Mouse (Mus musculus): ENCODE results near the gene Dusp10. TPM values are rescaled to one million over a fixed set of nuclear protein-coding genes. Genes with fewer than 3 reads are reported as not detected.

Gene Dusp10
- polyA plus RNA-seq, 1 experiment from 2014 or later: 10.9 TPM

GRCm38 (mm10) chr1:184100927-184101749, 88.0 kb downstream of the Dusp10 start:
- ATAC-seq: no peak
- WGBS: 86% methylated on average over 9 of the region's 9 CpGs
- H3K4me3 ChIP-seq (ENCODE audit: low read length): no peak overlapping the region
- H3K9ac ChIP-seq (ENCODE audit: low read depth, low read length): no peak overlapping the region
- H3K4me2 ChIP-seq (ENCODE audit: low read depth, low read length): no peak overlapping the region
- no peaks in the 10 kb centered on the region for H3K4me1 ChIP-seq (ENCODE audit: control insufficient read depth, insufficient read depth, low read length)
- H3K27ac ChIP-seq (ENCODE audit: low read length): no peak overlapping the region
- H3K36me3 ChIP-seq (ENCODE audit: control insufficient read depth, insufficient read depth, low read length): no peaks in the 10 kb centered on the region
- H3K27me3 ChIP-seq (replicated peaks; ENCODE audit: control insufficient read depth, insufficient read depth, low read length): no peaks in the 10 kb centered on the region
- H3K9me3 ChIP-seq (ENCODE audit: control insufficient read depth, low read length): no peaks in the 10 kb centered on the region

GRCm38 (mm10) chr1:184101750-184102046, 88.6 kb downstream of the Dusp10 start:
- no peak overlapping the region for H3K9ac ChIP-seq (ENCODE audit: low read depth, low read length)
- H3K4me1 ChIP-seq (ENCODE audit: control insufficient read depth, insufficient read depth, low read length): no peaks in the 10 kb centered on the region
- no peak overlapping the region for H3K4me3 ChIP-seq (ENCODE audit: low read length)
- no peaks in the 10 kb centered on the region for H3K27me3 ChIP-seq (replicated peaks; ENCODE audit: control insufficient read depth, insufficient read depth, low read length)
- H3K9me3 ChIP-seq (ENCODE audit: control insufficient read depth, low read length): no peaks in the 10 kb centered on the region
- no peak overlapping the region for H3K27ac ChIP-seq (ENCODE audit: low read length)
- WGBS: 78% methylated on average over 4 of the region's 4 CpGs
- H3K4me2 ChIP-seq (ENCODE audit: low read depth, low read length): no peak overlapping the region
- H3K36me3 ChIP-seq (ENCODE audit: control insufficient read depth, insufficient read depth, low read length): no peaks in the 10 kb centered on the region
- no peak for ATAC-seq

GRCm38 (mm10) chr1:184106832-184107231, 93.7 kb downstream of the Dusp10 start:
- no peak for ATAC-seq
- Histone ChIP-seq H3K9ac (ENCODE audit: low read depth, low read length) (no peak overlapping the region), H3K4me1 (ENCODE audit: control insufficient read depth, insufficient read depth, low read length) (no peaks in the 10 kb centered on the region), H3K27me3 (replicated peaks; ENCODE audit: control insufficient read depth, insufficient read depth, low read length) (no peaks in the 10 kb centered on the region), H3K36me3 (ENCODE audit: control insufficient read depth, insufficient read depth, low read length) (no peaks in the 10 kb centered on the region), H3K4me3 (ENCODE audit: low read length) (no peak overlapping the region), H3K9me3 (ENCODE audit: control insufficient read depth, low read length) (no peaks in the 10 kb centered on the region), H3K27ac (ENCODE audit: low read length) (no peak overlapping the region), H3K4me2 (ENCODE audit: low read depth, low read length) (no peak overlapping the region)
- WGBS: 72% methylated on average over 2 of the region's 2 CpGs

GRCm38 (mm10) chr1:184107448-184107847, 94.3 kb downstream of the Dusp10 start:
- Histone ChIP-seq H3K27ac (ENCODE audit: low read length) (no peak overlapping the region), H3K27me3 (replicated peaks; ENCODE audit: control insufficient read depth, insufficient read depth, low read length) (no peaks in the 10 kb centered on the region), H3K9me3 (ENCODE audit: control insufficient read depth, low read length) (no peaks in the 10 kb centered on the region), H3K4me2 (ENCODE audit: low read depth, low read length) (no peak overlapping the region), H3K36me3 (ENCODE audit: control insufficient read depth, insufficient read depth, low read length) (no peaks in the 10 kb centered on the region), H3K9ac (ENCODE audit: low read depth, low read length) (no peak overlapping the region), H3K4me1 (ENCODE audit: control insufficient read depth, insufficient read depth, low read length) (no peaks in the 10 kb centered on the region), H3K4me3 (ENCODE audit: low read length) (no peak overlapping the region)
- 78% methylated on average over 4 of the region's 4 CpGs for WGBS
- no peak for ATAC-seq

- Histone ChIP-seq H3K9ac (ENCODE audit: low read depth, low read length) (no peak overlapping the region), H3K27me3 (replicated peaks; ENCODE audit: control insufficient read depth, insufficient read depth, low read length) (no peaks in the 10 kb centered on the region), H3K4me2 (ENCODE audit: low read depth, low read length) (no peak overlapping the region), H3K27ac (ENCODE audit: low read length) (no peak overlapping the region), H3K4me3 (ENCODE audit: low read length) (no peak overlapping the region), H3K9me3 (ENCODE audit: control insufficient read depth, low read length) (no peaks in the 10 kb centered on the region), H3K4me1 (ENCODE audit: control insufficient read depth, insufficient read depth, low read length) (no peaks in the 10 kb centered on the region), H3K36me3 (ENCODE audit: control insufficient read depth, insufficient read depth, low read length) (no peaks in the 10 kb centered on the region)
- WGBS: 43% methylated on average over 1 of the region's 1 CpGs
- no peak for ATAC-seq
Observed at GRCm38 (mm10) chr1:184108254-184108653, 95.2 kb downstream of the Dusp10 start.

- Histone ChIP-seq H3K4me3 (ENCODE audit: low read length) (no peak overlapping the region), H3K4me1 (ENCODE audit: control insufficient read depth, insufficient read depth, low read length) (no peaks in the 10 kb centered on the region), H3K27me3 (replicated peaks; ENCODE audit: control insufficient read depth, insufficient read depth, low read length) (no peaks in the 10 kb centered on the region), H3K9ac (ENCODE audit: low read depth, low read length) (no peak overlapping the region), H3K4me2 (ENCODE audit: low read depth, low read length) (no peak overlapping the region), H3K9me3 (ENCODE audit: control insufficient read depth, low read length) (no peaks in the 10 kb centered on the region), H3K27ac (ENCODE audit: low read length) (no peak overlapping the region), H3K36me3 (ENCODE audit: control insufficient read depth, insufficient read depth, low read length) (no peaks in the 10 kb centered on the region)
- no peak for ATAC-seq
- WGBS: 58% methylated on average over 7 of the region's 7 CpGs
Observed at GRCm38 (mm10) chr1:184117586-184117985, 104.5 kb downstream of the Dusp10 start.

GRCm38 (mm10) chr1:184117991-184118390, 104.9 kb downstream of the Dusp10 start:
- no peak for ATAC-seq
- 61% methylated on average over 2 of the region's 2 CpGs for WGBS

GRCm38 (mm10) chr1:184118586-184118985, 105.5 kb downstream of the Dusp10 start:
- 81% methylated on average over 1 of the region's 1 CpGs for WGBS
- H3K36me3 ChIP-seq (ENCODE audit: control insufficient read depth, insufficient read depth, low read length): no peaks in the 10 kb centered on the region
- H3K27ac ChIP-seq (ENCODE audit: low read length): no peak overlapping the region
- H3K4me2 ChIP-seq (ENCODE audit: low read depth, low read length): no peak overlapping the region
- H3K4me3 ChIP-seq (ENCODE audit: low read length): no peak overlapping the region
- H3K9ac ChIP-seq (ENCODE audit: low read depth, low read length): no peak overlapping the region
- H3K4me1 ChIP-seq (ENCODE audit: control insufficient read depth, insufficient read depth, low read length): no peaks in the 10 kb centered on the region
- H3K27me3 ChIP-seq (replicated peaks; ENCODE audit: control insufficient read depth, insufficient read depth, low read length): no peaks in the 10 kb centered on the region
- H3K9me3 ChIP-seq (ENCODE audit: control insufficient read depth, low read length): no peaks in the 10 kb centered on the region
- no peak for ATAC-seq

More at GRCm38 (mm10) chr1:184117991-184118390, 104.9 kb downstream of the Dusp10 start:
- Histone ChIP-seq H3K9me3 (ENCODE audit: control insufficient read depth, low read length) (no peaks in the 10 kb centered on the region), H3K27me3 (replicated peaks; ENCODE audit: control insufficient read depth, insufficient read depth, low read length) (no peaks in the 10 kb centered on the region), H3K36me3 (ENCODE audit: control insufficient read depth, insufficient read depth, low read length) (no peaks in the 10 kb centered on the region), H3K4me1 (ENCODE audit: control insufficient read depth, insufficient read depth, low read length) (no peaks in the 10 kb centered on the region), H3K4me3 (ENCODE audit: low read length) (no peak overlapping the region), H3K4me2 (ENCODE audit: low read depth, low read length) (no peak overlapping the region), H3K27ac (ENCODE audit: low read length) (no peak overlapping the region), H3K9ac (ENCODE audit: low read depth, low read length) (no peak overlapping the region)
